Mouse (Mus musculus): ENCODE data around the gene Mfap1b.
"Not testable (repeated sequence)": the region's sequence is repeated elsewhere in the genome, so short reads cannot be mapped to it uniquely, and the experiment has no call there.

Mfap1b gene

GRCm38 (mm10) chr2:121472783-121473182 is 1.1 kb downstream of the Mfap1b start:
- DNase-seq (ENCODE audit: low spot score) = not testable (repeated sequence)

- DNase-seq (ENCODE audit: low spot score) = not testable (repeated sequence)
Observed at GRCm38 (mm10) chr2:121468982-121469381, 4.9 kb downstream of the Mfap1b start.

- DNase-seq (ENCODE audit: low spot score) = no peak
Observed at GRCm38 (mm10) chr2:121460071-121460470, 13.8 kb downstream of the Mfap1b start.

GRCm38 (mm10) chr2:121456692-121457642 is 16.9 kb downstream of the Mfap1b start, which contains the start of gene Serinc4:
TSS of gene Serinc4 (minus strand) at chr2:121456781.
- DNase-seq (ENCODE audit: low spot score) = peak; percentile 81

GRCm38 (mm10) chr2:121455534-121455933 is 18.3 kb downstream of the Mfap1b start:
- DNase-seq (ENCODE audit: low spot score) = no peak

GRCm38 (mm10) chr2:121453917-121454316 is 19.9 kb downstream of the Mfap1b start:
- DNase-seq (ENCODE audit: low spot score) = no peak

- no peak for DNase-seq (ENCODE audit: low spot score)
Observed at GRCm38 (mm10) chr2:121452990-121453389, 20.9 kb downstream of the Mfap1b start, which contains the start of gene Hypk. TSS of gene Hypk (plus strand) at chr2:121453290.

- DNase-seq (ENCODE audit: low spot score) = no peak
Observed at GRCm38 (mm10) chr2:121452361-121452760, 21.5 kb downstream of the Mfap1b start.

GRCm38 (mm10) chr2:121450093-121450492 is 23.8 kb downstream of the Mfap1b start:
- no peak for DNase-seq (ENCODE audit: low spot score)

GRCm38 (mm10) chr2:121449545-121450011 is 24.3 kb downstream of the Mfap1b start:
- no peak for DNase-seq (ENCODE audit: low spot score)

- DNase-seq (ENCODE audit: low spot score) = peak; percentile 100
Observed at GRCm38 (mm10) chr2:121448739-121449535, 24.9 kb downstream of the Mfap1b start, which contains the start of gene Serf2. TSS of gene Serf2 (plus strand) at chr2:121449195.

- peak; percentile 26 for DNase-seq (ENCODE audit: low spot score)
Observed at GRCm38 (mm10) chr2:121448136-121448535, 25.7 kb downstream of the Mfap1b start.

- DNase-seq (ENCODE audit: low spot score) = no peak
Observed at GRCm38 (mm10) chr2:121447006-121447405, 26.9 kb downstream of the Mfap1b start.

- no peak for DNase-seq (ENCODE audit: low spot score)
Observed at GRCm38 (mm10) chr2:121446506-121446905, 27.4 kb downstream of the Mfap1b start.

- DNase-seq (ENCODE audit: low spot score) = no peak
Observed at GRCm38 (mm10) chr2:121445117-121445516, 28.8 kb downstream of the Mfap1b start.

- no peak for DNase-seq (ENCODE audit: low spot score)
Observed at GRCm38 (mm10) chr2:121444178-121444577, 29.7 kb downstream of the Mfap1b start, which contains the start of gene Ell3. TSS of gene Ell3 (minus strand) at chr2:121444278.

- DNase-seq (ENCODE audit: low spot score) = no peak
Observed at GRCm38 (mm10) chr2:121443068-121443349, 30.9 kb downstream of the Mfap1b start.

- peak; percentile 64 for DNase-seq (ENCODE audit: low spot score)
Observed at GRCm38 (mm10) chr2:121442259-121443067, 31.4 kb downstream of the Mfap1b start.

- DNase-seq (ENCODE audit: low spot score) = no peak
Observed at GRCm38 (mm10) chr2:121441800-121442199, 32.1 kb downstream of the Mfap1b start.

GRCm38 (mm10) chr2:121440834-121441605 is 32.8 kb downstream of the Mfap1b start:
- no peak for DNase-seq (ENCODE audit: low spot score)

GRCm38 (mm10) chr2:121439746-121440145 is 34.1 kb downstream of the Mfap1b start:
- DNase-seq (ENCODE audit: low spot score) = no peak

Measured in ovary, postnatal 36 days (tissue).